Mouse (Mus musculus) forebrain, embryonic 10.5 days (tissue): ENCODE data around the gene Rab44. TPM values are rescaled to one million over a fixed set of nuclear protein-coding genes. Genes with fewer than 3 reads are reported as not detected.
"Not testable (repeated sequence)": the region's sequence is repeated elsewhere in the genome, so short reads cannot be mapped to it uniquely, and the experiment has no call there.

Experiments
- DNase-seq: peaks from one replicate; pipeline ENCODE4 v3.0.0-alpha.2; 2017; ENCODE audit warnings: low spot score; ENCODE audit errors: extremely low spot score
- H3K27ac ChIP-seq: fragments of 300-500 bp; sonication (generic); 2 replicates; pipeline ENCODE4 v1.5.1; 2016; ENCODE audit warnings: mild to moderate bottlenecking
- H3K27me3 ChIP-seq: fragments of 300-500 bp; sonication (generic); 2 replicates; pipeline ENCODE4 v1.6.1; 2016; ENCODE audit warnings: mild to moderate bottlenecking; ENCODE audit not compliant: poor library complexity, severe bottlenecking
- H3K36me3 ChIP-seq: fragments of 300-500 bp; sonication (generic); replicated peaks from 2 replicates; pipeline ENCODE4 v1.6.1; 2016; ENCODE audit warnings: mild to moderate bottlenecking, moderate library complexity
- H3K4me1 ChIP-seq: fragments of 300-500 bp; sonication (generic); 2 replicates; pipeline ENCODE4 v1.6.1; 2016
- H3K4me3 ChIP-seq: fragments of 300-500 bp; sonication (generic); 2 replicates; pipeline ENCODE4 v1.5.1; 2016; ENCODE audit warnings: mild to moderate bottlenecking, moderate library complexity
- H3K9me3 ChIP-seq: fragments of 300-500 bp; sonication (generic); 2 replicates; pipeline ENCODE4 v1.6.1; 2016; ENCODE audit warnings: mild to moderate bottlenecking, moderate library complexity
- WGBS: fragments of 180-500 bp; shearing (Covaris S2); methylation state at CpG from one replicate; pipeline ENCODE4 v1.1.7; 2016; 5-methylcytosine and 5-hydroxymethylcytosine counted together
- polyA plus RNA-seq: library from polyadenylated mRNA; unstranded; fragments of >200 nt; fragmentation: Nextera tagmentation; extraction: Ambion mirVana; gene quantifications from 2 replicates; pipeline ENCODE4 v1.2.1, GENCODE M21; 2016

The Rab44 gene
- polyA plus RNA-seq, 1 experiment from 2014 or later, result 0.25 TPM

- Histone ChIP-seq H3K9me3 (no peaks in the 10 kb centered on the region), H3K36me3 (0 out of 2 replicates have a peak, but pooled peaks cover 3% of the 10 kb centered on the region), H3K27ac (peak overlapping the region; percentile 83), H3K27me3 (peaks cover 71% of the 10 kb centered on the region), H3K4me1 (peaks cover 36% of the 10 kb centered on the region), H3K4me3 (peak overlapping the region; percentile 61)
- DNase-seq, result peak; percentile 38
- 1% methylated on average over 22 of the region's 24 CpGs for WGBS
Observed at GRCm38 (mm10) chr17:29093961-29094309, 20.0 kb upstream of the Rab44 start.

- WGBS, result 2% methylated on average over 71 of the region's 71 CpGs
- no peaks in the 10 kb centered on the region for H3K9me3 ChIP-seq
- DNase-seq, result peak; percentile 41
- H3K27me3 ChIP-seq, result peaks cover 71% of the 10 kb centered on the region
- H3K36me3 ChIP-seq, result 0 out of 2 replicates have a peak, but pooled peaks cover 4% of the 10 kb centered on the region
- H3K4me1 ChIP-seq, result peaks cover 36% of the 10 kb centered on the region
- H3K27ac ChIP-seq, result peak overlapping the region; percentile 83
- peak overlapping the region; percentile 61 for H3K4me3 ChIP-seq
Observed at GRCm38 (mm10) chr17:29094310-29095181, 19.4 kb upstream of the Rab44 start.

GRCm38 (mm10) chr17:29095201-29095733, 18.7 kb upstream of the Rab44 start:
- WGBS, result 0% methylated on average over 44 of the region's 44 CpGs
- Histone ChIP-seq H3K36me3 (0 out of 2 replicates have a peak, but pooled peaks cover 4% of the 10 kb centered on the region), H3K27me3 (peaks cover 67% of the 10 kb centered on the region), H3K4me3 (peak overlapping the region; percentile 61), H3K27ac (peak overlapping the region; percentile 83), H3K4me1 (peaks cover 36% of the 10 kb centered on the region), H3K9me3 (peaks cover 4% of the 10 kb centered on the region; the same call in 1 of the 2 replicates)
- DNase-seq, result peak; percentile 88

- peaks cover 59% of the 10 kb centered on the region for H3K27me3 ChIP-seq
- H3K4me3 ChIP-seq, result no peak overlapping the region
- H3K9me3 ChIP-seq, result peaks cover 14% of the 10 kb centered on the region; the same call in 1 of the 2 replicates
- 0 out of 2 replicates have a peak, but pooled peaks cover 4% of the 10 kb centered on the region for H3K36me3 ChIP-seq
- no peak overlapping the region for H3K27ac ChIP-seq
- H3K4me1 ChIP-seq, result peaks cover 36% of the 10 kb centered on the region
- WGBS, result 91% methylated on average over 6 of the region's 6 CpGs
- DNase-seq, result no peak
Observed at GRCm38 (mm10) chr17:29096245-29096644, 17.7 kb upstream of the Rab44 start.

- no peak overlapping the region for H3K4me3 ChIP-seq
- 0 out of 2 replicates have a peak, but pooled peaks cover 4% of the 10 kb centered on the region for H3K36me3 ChIP-seq
- H3K4me1 ChIP-seq, result peaks cover 32% of the 10 kb centered on the region
- H3K9me3 ChIP-seq, result peaks cover 14% of the 10 kb centered on the region; the same call in 1 of the 2 replicates
- 54% methylated on average over 7 of the region's 7 CpGs for whole genome bisulfite sequencing
- peaks cover 52% of the 10 kb centered on the region for H3K27me3 ChIP-seq
- H3K27ac ChIP-seq, result no peak overlapping the region
- DNase-seq, result no peak
Observed at GRCm38 (mm10) chr17:29096851-29097561, 16.9 kb upstream of the Rab44 start.

- Histone ChIP-seq H3K27ac (no peak overlapping the region), H3K27me3 (peaks cover 39% of the 10 kb centered on the region), H3K9me3 (peaks cover 14% of the 10 kb centered on the region; the same call in 1 of the 2 replicates), H3K4me1 (peaks cover 27% of the 10 kb centered on the region), H3K36me3 (0 out of 2 replicates have a peak, but pooled peaks cover 4% of the 10 kb centered on the region), H3K4me3 (no peak overlapping the region)
- 93% methylated on average over 24 of the region's 24 CpGs for WGBS
- no peak for DNase-seq
Observed at GRCm38 (mm10) chr17:29098291-29098690, 15.7 kb upstream of the Rab44 start.

GRCm38 (mm10) chr17:29099076-29099475, 14.9 kb upstream of the Rab44 start:
- Histone ChIP-seq H3K27me3 (peaks cover 31% of the 10 kb centered on the region), H3K9me3 (peaks cover 18% of the 10 kb centered on the region), H3K36me3 (0 out of 2 replicates have a peak, but pooled peaks cover 4% of the 10 kb centered on the region), H3K4me3 (no peak overlapping the region), H3K4me1 (peaks cover 19% of the 10 kb centered on the region), H3K27ac (no peak overlapping the region)
- 87% methylated on average over 8 of the region's 8 CpGs for WGBS
- DNase-seq, result no peak

- no peak for DNase-seq
- Histone ChIP-seq H3K36me3 (0 out of 2 replicates have a peak, but pooled peaks cover 4% of the 10 kb centered on the region), H3K27me3 (peaks cover 18% of the 10 kb centered on the region), H3K9me3 (peaks cover 27% of the 10 kb centered on the region), H3K4me1 (peaks cover 4% of the 10 kb centered on the region; the same call in 1 of the 2 replicates), H3K27ac (no peak overlapping the region), H3K4me3 (no peak overlapping the region)
- 94% methylated on average over 7 of the region's 7 CpGs for WGBS
Observed at GRCm38 (mm10) chr17:29100627-29101026, 13.3 kb upstream of the Rab44 start.

- H3K27me3 ChIP-seq, DNase-seq, H3K36me3 ChIP-seq, H3K4me3 ChIP-seq, H3K9me3 ChIP-seq, H3K27ac ChIP-seq, H3K4me1 ChIP-seq: not testable (repeated sequence)
- 83% methylated on average over 6 of the region's 6 CpGs for WGBS
Observed at GRCm38 (mm10) chr17:29110356-29110755, 3.6 kb upstream of the Rab44 start.

GRCm38 (mm10) chr17:29111332-29111731, 2.6 kb upstream of the Rab44 start:
- H3K27ac ChIP-seq, result no peak overlapping the region
- no peaks in the 10 kb centered on the region for H3K27me3 ChIP-seq
- no peak overlapping the region for H3K4me3 ChIP-seq
- DNase-seq, result no peak
- H3K36me3 ChIP-seq, result no peaks in the 10 kb centered on the region
- no peaks in the 10 kb centered on the region for H3K4me1 ChIP-seq
- 90% methylated on average over 5 of the region's 5 CpGs for WGBS
- no peaks in the 10 kb centered on the region for H3K9me3 ChIP-seq

- Histone ChIP-seq H3K27ac (no peak overlapping the region), H3K9me3 (no peaks in the 10 kb centered on the region), H3K4me3 (no peak overlapping the region), H3K36me3 (no peaks in the 10 kb centered on the region), H3K4me1 (no peaks in the 10 kb centered on the region), H3K27me3 (no peaks in the 10 kb centered on the region)
- DNase-seq, result no peak
- WGBS, result 82% methylated on average over 12 of the region's 12 CpGs
Observed at GRCm38 (mm10) chr17:29116023-29116422, 2.1 kb downstream of the Rab44 start.

- H3K36me3 ChIP-seq, result no peaks in the 10 kb centered on the region
- H3K27me3 ChIP-seq, result no peaks in the 10 kb centered on the region
- H3K27ac ChIP-seq, result no peak overlapping the region
- no peaks in the 10 kb centered on the region for H3K9me3 ChIP-seq
- WGBS, result 76% methylated on average over 8 of the region's 8 CpGs
- no peak for DNase-seq
- no peaks in the 10 kb centered on the region for H3K4me1 ChIP-seq
- H3K4me3 ChIP-seq, result no peak overlapping the region
Observed at GRCm38 (mm10) chr17:29117006-29117648, 3.2 kb downstream of the Rab44 start.
